Mouse (Mus musculus): ENCODE data around the gene Hpca. TPM values are rescaled to one million over a fixed set of nuclear protein-coding genes. Genes with fewer than 3 reads are reported as not detected.

Hpca gene
- polyA plus RNA-seq, 3 experiments from 2014 or later = not detected

Other genes starting within 250 kb of the Hpca start
- gene Trim62, start 238.5 kb downstream of the Hpca start, polyA plus RNA-seq (2017; shearing (Covaris generic)) = 1 to 10 TPM in 2 of 3 experiments, under 1 TPM in 1; 0.98 to 1.8 (median 1.5) TPM
- under 1 TPM in 1 of 3 experiments, not detected in 2; 0.19 TPM for gene Azin2, start 159.6 kb downstream of the Hpca start, polyA plus RNA-seq (2017; shearing (Covaris generic))
- gene Ak2, start 130.1 kb downstream of the Hpca start, polyA plus RNA-seq (2017; shearing (Covaris generic)) = 100 to 1,000 TPM in 1 of 3 experiments, 10 to 100 TPM in 2; 70.4 to 117 (median 80.5) TPM
- 10 to 100 TPM; 17.5 to 20.2 (median 18.3) TPM for gene Rnf19b, start 63.8 kb downstream of the Hpca start, polyA plus RNA-seq (2017; shearing (Covaris generic))
- not detected for gene Tmem54, start 16.5 kb downstream of the Hpca start, polyA plus RNA-seq (2017; shearing (Covaris generic))
- gene Fndc5, start 15.0 kb upstream of the Hpca start, polyA plus RNA-seq (2017; shearing (Covaris generic)) = under 1 TPM; 0.28 to 0.50 (median 0.40) TPM
- 10 to 100 TPM; 18.2 to 30.2 (median 23.3) TPM for gene S100pbp, start 67.7 kb upstream of the Hpca start, polyA plus RNA-seq (2017; shearing (Covaris generic))
- 10 to 100 TPM; 32.7 to 36.8 (median 35.7) TPM for gene Yars, start 67.7 kb upstream of the Hpca start, polyA plus RNA-seq (2017; shearing (Covaris generic))
- under 1 TPM; 0.21 to 0.25 (median 0.24) TPM for gene C77080, start 139.4 kb upstream of the Hpca start, polyA plus RNA-seq (2017; shearing (Covaris generic))
- gene Sync, start 165.6 kb upstream of the Hpca start, polyA plus RNA-seq (2017; shearing (Covaris generic)) = under 1 TPM; 0.45 to 0.49 (median 0.47) TPM
- gene Rbbp4, start 213.3 kb upstream of the Hpca start, polyA plus RNA-seq (2017; shearing (Covaris generic)) = 100 to 1,000 TPM; 289 to 492 (median 352) TPM
- gene Zbtb8os, start 213.7 kb upstream of the Hpca start, polyA plus RNA-seq (2017; shearing (Covaris generic)) = 100 to 1,000 TPM; 103 to 158 (median 113) TPM